Mouse (Mus musculus) thymus, adult 2 months (tissue): ENCODE results near the gene Rgs12. TPM values are rescaled to one million over a fixed set of nuclear protein-coding genes. Genes with fewer than 3 reads are reported as not detected.
A peak's percentile ranks its signal among the peaks of the same experiment; 100 is the strongest.

ENCODE experiments used
- DNase-seq: peaks from one replicate; pipeline ENCODE4 v3.0.0; 2021
- H3K27ac ChIP-seq: fragments of 200-500 bp; 2 replicates; pipeline ENCODE4 v1.5.1; 2012; ENCODE audit warnings: low read length, control low read depth; ENCODE audit not compliant: control insufficient read depth, insufficient read depth
- H3K27me3 ChIP-seq: fragments of 200-500 bp; 2 replicates; pipeline ENCODE4 v1.6.1; 2012; ENCODE audit warnings: mild to moderate bottlenecking, low read length, moderate library complexity, mixed read lengths; ENCODE audit not compliant: control insufficient read depth, insufficient read depth
- H3K36me3 ChIP-seq: fragments of 200-500 bp; 2 replicates; pipeline ENCODE4 v1.6.1; 2012; ENCODE audit warnings: mild to moderate bottlenecking, low read length, moderate library complexity; ENCODE audit not compliant: control insufficient read depth, insufficient read depth
- H3K4me1 ChIP-seq: fragments of 200-500 bp; replicated peaks from 2 replicates; pipeline ENCODE4 v1.6.1; 2012; ENCODE audit warnings: low read length; ENCODE audit not compliant: control insufficient read depth, insufficient read depth
- H3K4me3 ChIP-seq: fragments of 200-500 bp; 2 replicates; pipeline ENCODE4 v1.5.1; 2012; ENCODE audit warnings: mild to moderate bottlenecking, low read length, control low read depth, moderate library complexity; ENCODE audit not compliant: control insufficient read depth, insufficient read depth
- CTCF ChIP-seq: fragments of 200-500 bp; IDR thresholded peaks from 2 replicates; pipeline ENCODE4 v1.5.1; 2012; ENCODE audit warnings: mild to moderate bottlenecking, control low read depth, low read length, moderate library complexity, borderline replicate concordance; ENCODE audit not compliant: control insufficient read depth, poor library complexity, insufficient read depth; ENCODE audit errors: extremely low read depth
- POLR2A ChIP-seq: fragments of 200-500 bp; IDR thresholded peaks from 2 replicates; pipeline ENCODE4 v1.6.1; 2012; ENCODE audit warnings: mild to moderate bottlenecking, low read length, control low read depth, moderate library complexity; ENCODE audit not compliant: control insufficient read depth, poor library complexity, insufficient read depth; ENCODE audit errors: extremely low read depth
- WGBS: fragments of 180-500 bp; shearing (Covaris S2); methylation state at CpG from one replicate; pipeline ENCODE4 v1.1.7; 2018; 5-methylcytosine and 5-hydroxymethylcytosine counted together
- polyA plus RNA-seq: library from polyadenylated mRNA; depleted of rRNA; stranded (reverse); fragments of >200 nt; gene quantifications from 2 replicates; pipeline ENCODE4 v1.2.3, GENCODE M21; 2012

Rgs12 gene
- polyA plus RNA-seq, 1 experiment = 51.7 TPM

GRCm38 (mm10) chr5:34931516-34932457, 17.5 kb upstream of the Rgs12 start:
- no peak for DNase-seq
- H3K4me3 ChIP-seq = no peak overlapping the region
- H3K27ac ChIP-seq = no peak overlapping the region
- no peaks in the 10 kb centered on the region for H3K27me3 ChIP-seq
- TF ChIP-seq CTCF (no peak), POLR2A (no peak)
- 75% methylated on average over 11 of the region's 11 CpGs for WGBS
- H3K36me3 ChIP-seq = no peaks in the 10 kb centered on the region
- no peaks in the 10 kb centered on the region for H3K4me1 ChIP-seq

GRCm38 (mm10) chr5:34932458-34932806, 16.8 kb upstream of the Rgs12 start:
- Histone ChIP-seq H3K4me1 (no peaks in the 10 kb centered on the region), H3K27me3 (no peaks in the 10 kb centered on the region), H3K4me3 (no peak overlapping the region), H3K36me3 (no peaks in the 10 kb centered on the region), H3K27ac (no peak overlapping the region)
- TF ChIP-seq CTCF (no peak), POLR2A (no peak)
- no peak for DNase-seq
- 53% methylated on average over 4 of the region's 4 CpGs for WGBS

GRCm38 (mm10) chr5:34933461-34933860, 15.8 kb upstream of the Rgs12 start:
- no peaks in the 10 kb centered on the region for H3K27me3 ChIP-seq
- no peak for DNase-seq
- TF ChIP-seq CTCF = no peak
- TF ChIP-seq POLR2A = no peak
- H3K27ac ChIP-seq = no peak overlapping the region
- no peaks in the 10 kb centered on the region for H3K4me1 ChIP-seq
- no peak overlapping the region for H3K4me3 ChIP-seq
- no peaks in the 10 kb centered on the region for H3K36me3 ChIP-seq
- 100% methylated on average over 1 of the region's 1 CpGs for WGBS

- no peaks in the 10 kb centered on the region for H3K36me3 ChIP-seq
- H3K4me3 ChIP-seq = no peak overlapping the region
- H3K27ac ChIP-seq = no peak overlapping the region
- no peaks in the 10 kb centered on the region for H3K27me3 ChIP-seq
- 91% methylated on average over 10 of the region's 10 CpGs for WGBS
- TF ChIP-seq CTCF (no peak), POLR2A (no peak)
- DNase-seq = no peak
- H3K4me1 ChIP-seq = peaks cover 8% of the 10 kb centered on the region
Observed at GRCm38 (mm10) chr5:34941710-34942470, 7.4 kb upstream of the Rgs12 start.

GRCm38 (mm10) chr5:34943428-34943827, 5.8 kb upstream of the Rgs12 start:
- no peaks in the 10 kb centered on the region for H3K27me3 ChIP-seq
- DNase-seq = no peak
- 84% methylated on average over 3 of the region's 3 CpGs for WGBS
- H3K36me3 ChIP-seq = no peaks in the 10 kb centered on the region
- H3K4me1 ChIP-seq = peaks cover 8% of the 10 kb centered on the region
- TF ChIP-seq POLR2A (no peak), CTCF (no peak)
- H3K27ac ChIP-seq = no peak overlapping the region
- no peak overlapping the region for H3K4me3 ChIP-seq

- peak overlapping the region; percentile 94 for H3K4me3 ChIP-seq
- TF ChIP-seq POLR2A (no peak), CTCF (no peak)
- peak overlapping the region; percentile 24; the same call in 1 of the 2 replicates for H3K27ac ChIP-seq
- no peaks in the 10 kb centered on the region for H3K36me3 ChIP-seq
- no peaks in the 10 kb centered on the region for H3K27me3 ChIP-seq
- DNase-seq = peak; percentile 46
- WGBS = 4% methylated on average over 12 of the region's 12 CpGs
- H3K4me1 ChIP-seq = peaks cover 26% of the 10 kb centered on the region
Observed at GRCm38 (mm10) chr5:34949769-34950211, 545 bp downstream of the Rgs12 start.
